Mouse (Mus musculus): Measurements from ENCODE around the gene Gm20662. TPM values are rescaled to one million over a fixed set of nuclear protein-coding genes. Genes with fewer than 3 reads are reported as not detected.

The Gm20662 gene
- polyA plus RNA-seq (2016; fragmentation: Nextera tagmentation; extraction: Ambion mirVana), result 1.5 TPM in 2 replicates

GRCm38 (mm10) chr9:107996049-107996448, at the start of gene Gm20662:
Gene Gm20662, plus strand, starts transcription at chr9:107996349.
- no peak within 1 kb of the TSS for H3K4me2 ChIP-seq
- H3K27ac ChIP-seq (ENCODE audit: poor library complexity, severe bottlenecking), result no peak within 1 kb of the TSS
- H3K4me3 ChIP-seq, result no peak within 1 kb of the TSS
- no peaks in the 10 kb centered on the region for H3K36me3 ChIP-seq
- WGBS, result 83% methylated on average over 5 of the region's 5 CpGs
- H3K9ac ChIP-seq, result no peak within 1 kb of the TSS
- peaks cover 13% of the 10 kb centered on the region for H3K4me1 ChIP-seq (replicated peaks)
- H3K27me3 ChIP-seq (replicated peaks), result 0 out of 2 replicates have a peak, but pooled peaks cover 3% of the 10 kb centered on the region
- H3K9me3 ChIP-seq (replicated peaks), result no peaks in the 10 kb centered on the region
- no peak for ATAC-seq (ENCODE audit: insufficient number of reproducible peaks, low FRiP score)

- H3K4me2 ChIP-seq, result no peak overlapping the region
- H3K4me1 ChIP-seq (replicated peaks), result peaks cover 13% of the 10 kb centered on the region
- WGBS, result 79% methylated on average over 31 of the region's 31 CpGs
- no peak for ATAC-seq (ENCODE audit: insufficient number of reproducible peaks, low FRiP score)
- no peaks in the 10 kb centered on the region for H3K36me3 ChIP-seq
- no peak overlapping the region for H3K27ac ChIP-seq (ENCODE audit: poor library complexity, severe bottlenecking)
- H3K9ac ChIP-seq, result no peak overlapping the region
- no peaks in the 10 kb centered on the region for H3K9me3 ChIP-seq (replicated peaks)
- no peak overlapping the region for H3K4me3 ChIP-seq
- H3K27me3 ChIP-seq (replicated peaks), result 0 out of 2 replicates have a peak, but pooled peaks cover 3% of the 10 kb centered on the region
These were observed 48.6 kb upstream of the Gm20662 start for GRCm38 (mm10) chr9:107947241-107948194.

GRCm38 (mm10) chr9:107949184-107949921, 46.8 kb upstream of the Gm20662 start:
- 74% methylated on average over 13 of the region's 13 CpGs for WGBS
- no peak overlapping the region for H3K9ac ChIP-seq

GRCm38 (mm10) chr9:107949922-107950235, 46.3 kb upstream of the Gm20662 start, which contains the start of gene Traip:
Gene Traip, plus strand, starts transcription at chr9:107950136.
- Histone ChIP-seq H3K4me2 (peak within 1 kb of the TSS; percentile 79), H3K9ac (peak within 1 kb of the TSS; percentile 73), H3K36me3 (no peaks in the 10 kb centered on the region), H3K27me3 (replicated peaks) (0 out of 2 replicates have a peak, but pooled peaks cover 3% of the 10 kb centered on the region), H3K4me3 (peak within 1 kb of the TSS; percentile 86), H3K9me3 (replicated peaks) (no peaks in the 10 kb centered on the region), H3K4me1 (replicated peaks) (peaks cover 13% of the 10 kb centered on the region), H3K27ac (ENCODE audit: poor library complexity, severe bottlenecking) (peak within 1 kb of the TSS; percentile 64)
- WGBS, result 87% methylated on average over 10 of the region's 10 CpGs
- no peak for ATAC-seq (ENCODE audit: insufficient number of reproducible peaks, low FRiP score)

More at GRCm38 (mm10) chr9:107949184-107949921, 46.8 kb upstream of the Gm20662 start:
- no peak for ATAC-seq (ENCODE audit: insufficient number of reproducible peaks, low FRiP score)
- Histone ChIP-seq H3K4me1 (replicated peaks) (peaks cover 13% of the 10 kb centered on the region), H3K27ac (ENCODE audit: poor library complexity, severe bottlenecking) (no peak overlapping the region), H3K36me3 (no peaks in the 10 kb centered on the region), H3K4me3 (no peak overlapping the region), H3K4me2 (no peak overlapping the region), H3K27me3 (replicated peaks) (0 out of 2 replicates have a peak, but pooled peaks cover 3% of the 10 kb centered on the region), H3K9me3 (replicated peaks) (no peaks in the 10 kb centered on the region)

DNA sequence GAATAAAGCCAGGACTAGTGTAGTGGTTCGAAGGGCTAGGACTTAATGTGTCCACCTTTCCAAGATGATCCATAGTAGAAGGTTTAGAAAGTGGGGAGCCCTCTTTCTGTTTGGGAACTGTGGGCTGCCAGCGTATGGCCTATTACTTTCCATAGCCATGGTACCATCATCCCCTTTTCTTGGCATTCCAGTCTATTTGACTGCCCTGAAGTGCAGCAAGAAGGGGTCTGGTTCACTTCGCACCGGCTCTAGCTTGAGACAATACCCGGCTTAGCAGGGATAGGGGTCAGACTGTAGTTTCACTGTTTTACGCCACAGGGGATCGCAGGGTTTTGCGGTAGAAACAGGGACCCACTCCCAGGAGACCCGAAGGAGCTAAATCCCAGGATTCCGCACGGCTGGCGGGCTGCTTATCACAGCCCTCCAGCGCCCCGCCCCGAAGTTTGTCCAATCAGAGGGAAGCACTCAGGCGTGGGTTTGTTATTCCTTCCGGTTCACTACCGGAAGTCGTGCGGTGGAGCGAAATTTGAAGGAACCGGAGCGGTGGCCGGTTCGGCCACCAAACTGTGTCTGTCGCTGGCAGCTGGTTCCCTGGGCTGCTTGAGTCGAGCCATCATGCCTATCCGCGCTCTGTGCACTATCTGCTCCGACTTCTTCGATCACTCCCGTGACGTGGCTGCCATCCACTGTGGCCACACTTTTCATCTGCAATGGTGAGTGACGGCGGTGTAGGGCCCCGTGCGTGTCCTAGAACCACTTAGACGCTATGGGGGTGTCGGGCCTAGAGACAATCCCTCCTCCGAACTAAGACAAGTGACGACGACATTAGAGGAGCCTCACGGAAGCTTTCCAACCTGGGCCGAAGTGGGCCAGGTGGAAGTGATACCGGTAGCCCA, 45.4 kb upstream of the Gm20662 start:
- Histone ChIP-seq H3K4me3 (peak overlapping the region; percentile 86), H3K27ac (ENCODE audit: poor library complexity, severe bottlenecking) (peak overlapping the region; percentile 64), H3K36me3 (no peaks in the 10 kb centered on the region), H3K4me1 (replicated peaks) (peaks cover 17% of the 10 kb centered on the region), H3K27me3 (replicated peaks) (0 out of 2 replicates have a peak, but pooled peaks cover 3% of the 10 kb centered on the region), H3K4me2 (peak overlapping the region; percentile 79), H3K9me3 (replicated peaks) (no peaks in the 10 kb centered on the region), H3K9ac (peak overlapping the region; percentile 73)
- 13% methylated on average over 45 of the region's 45 CpGs for WGBS
- peak; percentile 87 for ATAC-seq (ENCODE audit: insufficient number of reproducible peaks, low FRiP score)

DNA sequence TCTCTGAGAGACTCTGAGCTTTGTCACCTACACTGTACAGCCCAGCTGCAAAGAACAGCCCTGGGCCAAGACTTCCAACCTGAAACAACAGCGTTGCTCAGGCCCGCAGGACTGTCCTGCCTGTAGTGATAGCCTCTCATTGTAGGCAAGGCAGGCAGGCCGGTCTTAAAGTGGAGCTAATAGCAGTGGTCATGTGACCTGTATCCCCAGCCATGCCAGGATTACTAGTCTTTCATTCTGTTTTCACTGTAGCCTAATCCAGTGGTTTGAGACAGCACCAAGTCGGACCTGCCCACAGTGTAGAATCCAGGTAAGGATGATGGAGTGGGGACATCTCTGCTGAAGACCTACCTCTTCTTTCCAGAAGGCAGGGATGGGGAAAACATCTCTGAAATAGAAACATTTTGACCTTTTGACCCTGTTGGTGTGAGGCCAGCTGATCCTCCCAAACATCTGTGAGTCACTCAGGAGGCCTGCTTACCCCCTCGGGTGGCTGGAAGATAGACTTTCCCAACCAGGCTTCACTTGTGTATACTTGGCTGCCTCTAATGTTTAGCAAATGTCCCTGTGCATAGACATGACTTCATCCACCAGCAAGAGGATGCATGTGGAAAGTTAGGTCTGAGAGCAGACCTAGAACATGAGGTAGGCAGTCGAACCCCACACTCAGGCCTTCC, 40.4 kb upstream of the Gm20662 start:
- Histone ChIP-seq H3K4me1 (replicated peaks) (peaks cover 17% of the 10 kb centered on the region), H3K4me3 (no peak overlapping the region), H3K36me3 (peaks cover 44% of the 10 kb centered on the region), H3K9me3 (replicated peaks) (no peaks in the 10 kb centered on the region), H3K9ac (no peak overlapping the region), H3K4me2 (no peak overlapping the region), H3K27ac (ENCODE audit: poor library complexity, severe bottlenecking) (no peak overlapping the region), H3K27me3 (replicated peaks) (no peaks in the 10 kb centered on the region)
- 66% methylated on average over 6 of the region's 6 CpGs for WGBS
- ATAC-seq (ENCODE audit: insufficient number of reproducible peaks, low FRiP score), result no peak

DNA sequence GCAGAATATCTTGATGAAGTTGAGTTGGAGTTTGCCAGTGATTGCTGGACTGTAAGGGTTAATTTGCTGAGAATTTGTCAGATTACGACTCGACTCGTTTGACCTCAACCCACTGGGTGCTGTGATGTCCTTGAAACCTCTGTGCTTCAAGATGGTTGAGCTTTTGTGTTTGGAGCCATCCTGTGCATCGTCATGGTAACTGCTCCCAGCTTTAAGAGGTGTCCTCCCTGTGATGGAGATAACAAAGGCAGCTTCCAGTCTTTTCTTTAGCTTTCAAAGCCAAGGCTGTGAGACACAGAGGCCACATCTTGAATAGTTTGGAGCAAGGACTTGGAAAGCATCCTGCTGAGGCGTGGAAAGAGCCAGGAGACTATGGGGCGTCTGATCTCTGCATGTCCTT, 39.0 kb upstream of the Gm20662 start:
- Histone ChIP-seq H3K9ac (no peak overlapping the region), H3K27me3 (replicated peaks) (no peaks in the 10 kb centered on the region), H3K4me1 (replicated peaks) (peaks cover 14% of the 10 kb centered on the region), H3K4me3 (no peak overlapping the region), H3K9me3 (replicated peaks) (no peaks in the 10 kb centered on the region), H3K4me2 (no peak overlapping the region), H3K36me3 (peaks cover 56% of the 10 kb centered on the region), H3K27ac (ENCODE audit: poor library complexity, severe bottlenecking) (no peak overlapping the region)
- 63% methylated on average over 6 of the region's 6 CpGs for WGBS
- ATAC-seq (ENCODE audit: insufficient number of reproducible peaks, low FRiP score), result no peak

DNA sequence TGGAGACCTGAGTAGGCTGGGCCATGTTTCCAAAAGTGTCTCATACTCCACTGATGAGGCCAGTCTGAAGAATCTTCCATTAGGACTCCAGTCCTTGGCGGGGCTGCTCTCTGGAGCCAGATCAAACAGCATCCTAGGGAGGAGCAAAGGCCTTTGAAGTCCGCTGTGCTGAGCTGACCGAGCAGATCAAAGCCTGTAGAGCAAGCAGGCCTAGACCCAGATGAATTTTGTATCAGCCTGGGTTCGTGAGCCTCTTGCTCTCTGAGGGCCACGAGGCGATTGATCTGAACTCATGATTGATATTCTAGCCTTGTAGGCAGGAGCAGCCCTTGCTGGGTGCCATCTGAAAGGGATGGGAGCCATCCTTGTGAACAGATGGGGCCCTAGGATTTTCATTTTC, 36.3 kb upstream of the Gm20662 start:
- ATAC-seq (ENCODE audit: insufficient number of reproducible peaks, low FRiP score), result no peak
- WGBS, result 73% methylated on average over 6 of the region's 6 CpGs
- H3K4me3 ChIP-seq, result no peak overlapping the region
- no peak overlapping the region for H3K4me2 ChIP-seq
- H3K9me3 ChIP-seq (replicated peaks), result no peaks in the 10 kb centered on the region
- no peak overlapping the region for H3K27ac ChIP-seq (ENCODE audit: poor library complexity, severe bottlenecking)
- H3K36me3 ChIP-seq, result peaks cover 65% of the 10 kb centered on the region
- H3K4me1 ChIP-seq (replicated peaks), result peaks cover 23% of the 10 kb centered on the region
- H3K9ac ChIP-seq, result no peak overlapping the region
- H3K27me3 ChIP-seq (replicated peaks), result no peaks in the 10 kb centered on the region

- no peak overlapping the region for H3K9ac ChIP-seq
- H3K4me2 ChIP-seq, result no peak overlapping the region
- no peaks in the 10 kb centered on the region for H3K27me3 ChIP-seq (replicated peaks)
- no peak for ATAC-seq (ENCODE audit: insufficient number of reproducible peaks, low FRiP score)
- peaks cover 17% of the 10 kb centered on the region for H3K4me1 ChIP-seq (replicated peaks)
- WGBS, result 70% methylated on average over 4 of the region's 4 CpGs
- H3K9me3 ChIP-seq (replicated peaks), result no peaks in the 10 kb centered on the region
- H3K4me3 ChIP-seq, result no peak overlapping the region
- H3K27ac ChIP-seq (ENCODE audit: poor library complexity, severe bottlenecking), result no peak overlapping the region
- peaks cover 64% of the 10 kb centered on the region for H3K36me3 ChIP-seq
These were observed 35.2 kb upstream of the Gm20662 start for GRCm38 (mm10) chr9:107960928-107961327.

GRCm38 (mm10) chr9:107961351-107961762, 34.8 kb upstream of the Gm20662 start:
- Histone ChIP-seq H3K36me3 (peaks cover 63% of the 10 kb centered on the region), H3K9me3 (replicated peaks) (no peaks in the 10 kb centered on the region), H3K4me1 (replicated peaks) (peaks cover 16% of the 10 kb centered on the region), H3K4me2 (no peak overlapping the region), H3K9ac (no peak overlapping the region), H3K27me3 (replicated peaks) (no peaks in the 10 kb centered on the region), H3K4me3 (no peak overlapping the region), H3K27ac (ENCODE audit: poor library complexity, severe bottlenecking) (no peak overlapping the region)
- WGBS, result 88% methylated on average over 10 of the region's 10 CpGs
- ATAC-seq (ENCODE audit: insufficient number of reproducible peaks, low FRiP score), result no peak

Measured in heart, embryonic 12.5 days (tissue).